Mouse (Mus musculus): ENCODE data around the gene Adgrl3.

GRCm38 (mm10) chr5:81621715-81622114 lies 601.8 kb downstream of the Adgrl3 start:
- TF ChIP-seq CTCF (IDR thresholded peaks at IDR 0.05 in 2 of 3, conservative IDR thresholded peaks at IDR 0.05 in 1 of 3; ENCODE audit: control insufficient read depth in 1 of 3, insufficient read depth in 1 of 3, low read depth in 2 of 3, low read length in 3 of 3, poor library complexity in 1 of 3, severe bottlenecking in 1 of 3) (no peak), POLR2A (IDR thresholded peaks at IDR 0.05; ENCODE audit: control insufficient read depth in 1 of 2, insufficient read depth in 1 of 2, low read depth in 1 of 2, low read length in 2 of 2, poor library complexity in 1 of 2) (no peak), ZMIZ1 (IDR thresholded peaks at IDR 0.05; ENCODE audit: low read depth, low read length) (no peak), SIN3A (IDR thresholded peaks at IDR 0.05; ENCODE audit: low read length) (no peak), ZKSCAN1 (IDR thresholded peaks at IDR 0.05; ENCODE audit: low read depth, low read length) (no peak), ZC3H11A (IDR thresholded peaks at IDR 0.05; ENCODE audit: low read depth, low read length) (no peak), E2F4 (IDR thresholded peaks at IDR 0.05; ENCODE audit: borderline replicate concordance, low read depth, low read length) (no peak), POLR2AphosphoS2 (IDR thresholded peaks at IDR 0.05; ENCODE audit: low read length) (no peak), GATA1 (IDR thresholded peaks at IDR 0.05; ENCODE audit: low read depth, low read length) (no peak), MAFK (IDR thresholded peaks at IDR 0.05; ENCODE audit: borderline replicate concordance, low read depth, low read length) (no peak), UBTF (IDR thresholded peaks at IDR 0.05; ENCODE audit: borderline replicate concordance, insufficient read depth, low read depth, low read length) (no peak), POLR2AphosphoS5 (IDR thresholded peaks at IDR 0.05; ENCODE audit: borderline replicate concordance, low read depth, low read length) (no peak)
